ENCODE assay signal across 26 mouse cellular contexts in genomic region chr9:121414237-121414636, GRCm38 (mm10).
DNase-seq lines count a peak whose midpoint lies in the region; ATAC-seq and TF ChIP-seq lines count a peak whose summit lies in the region.
"Had no signal": no experiment of that assay in that cellular context is flagged by ENCODE, and none has a peak within 500 bp of the region (broad histone marks: within the 10 kb centered on the region; RNA-seq: fewer than 3 reads in every experiment).

No protein-coding gene starts in this region.

- ATAC-seq in intestine, embryonic 16.5 days: no peak
- no peak for ATAC-seq in intestine, embryonic 15.5 days
- ATAC-seq in intestine, postnatal 0 days: no peak
- no peak for ATAC-seq in stomach, embryonic 16.5 days (ENCODE audit: insufficient read depth, low FRiP score)
- ATAC-seq: liver, embryonic 12.5 days; liver, postnatal 0 days; Patski had no signal

- no peak overlapping the region for H3K9ac ChIP-seq in intestine, embryonic 16.5 days (ENCODE audit: low read depth, low read length)
- H3K9ac ChIP-seq in intestine, embryonic 15.5 days: no peak overlapping the region
- H3K9ac ChIP-seq in intestine, postnatal 0 days (ENCODE audit: low read depth, low read length): no peak overlapping the region
- H3K9ac ChIP-seq in stomach, embryonic 16.5 days (ENCODE audit: low read length): no peak overlapping the region
- H3K9ac ChIP-seq: heart, embryonic 12.5 days; hindbrain, embryonic 14.5 days; liver, embryonic 12.5 days; liver, postnatal 0 days; midbrain, embryonic 12.5 days had no signal

- no peaks in the 10 kb centered on the region for H3K9me3 ChIP-seq in intestine, embryonic 16.5 days (ENCODE audit: control insufficient read depth, low read length)
- H3K9me3 ChIP-seq in intestine, embryonic 15.5 days: no peaks in the 10 kb centered on the region
- no peaks in the 10 kb centered on the region for H3K9me3 ChIP-seq in intestine, postnatal 0 days (ENCODE audit: control insufficient read depth)
- H3K9me3 ChIP-seq in stomach, embryonic 16.5 days (replicated peaks; ENCODE audit: control insufficient read depth, low read length): no peaks in the 10 kb centered on the region
- H3K9me3 ChIP-seq: heart, embryonic 12.5 days; liver, embryonic 12.5 days; midbrain, embryonic 12.5 days had no signal

- H3K27ac ChIP-seq in intestine, embryonic 16.5 days (ENCODE audit: low read length): peak overlapping the region; percentile 48
- no peak overlapping the region for H3K27ac ChIP-seq in intestine, embryonic 15.5 days
- H3K27ac ChIP-seq in intestine, postnatal 0 days (ENCODE audit: low read depth, low read length): peak overlapping the region; percentile 60; the same call in 1 of the 2 replicates
- H3K27ac ChIP-seq in stomach, embryonic 16.5 days (ENCODE audit: low read length): peak overlapping the region; percentile 42
- H3K27ac ChIP-seq: heart, adult 2 months; hindbrain, embryonic 14.5 days; kidney, postnatal 0 days; liver, embryonic 12.5 days; midbrain, embryonic 12.5 days had no signal

- 66% methylated on average over 12 of the region's 12 CpGs for WGBS in intestine, embryonic 16.5 days
- WGBS in intestine, embryonic 15.5 days: 73% methylated on average over 12 of the region's 12 CpGs
- 52% methylated on average over 12 of the region's 12 CpGs for WGBS in intestine, postnatal 0 days
- 81% methylated on average over 12 of the region's 12 CpGs for WGBS in stomach, embryonic 16.5 days

- no peaks in the 10 kb centered on the region for H3K36me3 ChIP-seq in intestine, embryonic 16.5 days (ENCODE audit: control insufficient read depth, insufficient read depth, low read length)
- H3K36me3 ChIP-seq in intestine, embryonic 15.5 days: no peaks in the 10 kb centered on the region
- H3K36me3 ChIP-seq in intestine, postnatal 0 days (ENCODE audit: control insufficient read depth, insufficient read depth): no peaks in the 10 kb centered on the region
- peaks cover 3% of the 10 kb centered on the region; the same call in 1 of the 2 replicates for H3K36me3 ChIP-seq in stomach, embryonic 16.5 days (ENCODE audit: control insufficient read depth, insufficient read depth, low read length)

- no peaks in the 10 kb centered on the region for H3K27me3 ChIP-seq in intestine, embryonic 16.5 days (replicated peaks; ENCODE audit: control insufficient read depth, insufficient read depth, low read length)
- H3K27me3 ChIP-seq in intestine, embryonic 15.5 days (replicated peaks): no peaks in the 10 kb centered on the region
- H3K27me3 ChIP-seq in intestine, postnatal 0 days (replicated peaks; ENCODE audit: control insufficient read depth, insufficient read depth, low read length): no peaks in the 10 kb centered on the region
- no peaks in the 10 kb centered on the region for H3K27me3 ChIP-seq in stomach, embryonic 16.5 days (ENCODE audit: control insufficient read depth, insufficient read depth, low read length)
- H3K27me3 ChIP-seq: heart, embryonic 12.5 days; liver, embryonic 12.5 days; midbrain, embryonic 12.5 days; Patski had no signal

- peaks cover 19% of the 10 kb centered on the region for H3K4me1 ChIP-seq in intestine, embryonic 16.5 days (ENCODE audit: control insufficient read depth, insufficient read depth, low read length)
- peaks cover 5% of the 10 kb centered on the region; the same call in 1 of the 2 replicates for H3K4me1 ChIP-seq in intestine, embryonic 15.5 days (replicated peaks)
- peaks cover 6% of the 10 kb centered on the region for H3K4me1 ChIP-seq in intestine, postnatal 0 days (replicated peaks; ENCODE audit: control insufficient read depth, insufficient read depth, low read length)
- no peaks in the 10 kb centered on the region; the same call in 1 of the 2 replicates for H3K4me1 ChIP-seq in stomach, embryonic 16.5 days (ENCODE audit: control insufficient read depth, insufficient read depth, low read length)
- H3K4me1 ChIP-seq: midbrain, embryonic 12.5 days had no signal

- no peak overlapping the region for H3K4me3 ChIP-seq in intestine, embryonic 16.5 days (ENCODE audit: low read length)
- H3K4me3 ChIP-seq in intestine, embryonic 15.5 days (replicated peaks): no peak overlapping the region
- H3K4me3 ChIP-seq in intestine, postnatal 0 days (ENCODE audit: low read depth, low read length): no peak overlapping the region
- no peak overlapping the region for H3K4me3 ChIP-seq in stomach, embryonic 16.5 days (replicated peaks; ENCODE audit: low read length)
- H3K4me3 ChIP-seq: erythroblast, embryonic 14.5 days; heart, adult 2 months; heart, embryonic 12.5 days; liver, embryonic 12.5 days; midbrain, embryonic 12.5 days had no signal

- TF ChIP-seq CTCF in intestine, postnatal 0 days (IDR thresholded peaks at IDR 0.05; ENCODE audit: low read depth): no peak

- no peak overlapping the region for H3K4me2 ChIP-seq in intestine, embryonic 16.5 days (ENCODE audit: low read depth, low read length)
- H3K4me2 ChIP-seq in intestine, embryonic 15.5 days (replicated peaks): no peak overlapping the region
- H3K4me2 ChIP-seq in intestine, postnatal 0 days (replicated peaks; ENCODE audit: low read depth): no peak overlapping the region; the same call in 1 of the 2 replicates
- no peak overlapping the region for H3K4me2 ChIP-seq in stomach, embryonic 16.5 days (ENCODE audit: low read depth, low read length)
- H3K4me2 ChIP-seq: heart, embryonic 12.5 days; hindbrain, embryonic 14.5 days; liver, embryonic 12.5 days; midbrain, embryonic 12.5 days had no signal

- DNase-seq in right cerebral cortex, adult 18-20 months: peak; percentile 66
- DNase-seq in right cerebral cortex, postnatal 4 days: no peak
- no peak for DNase-seq in thymus, postnatal 10 days (ENCODE audit: low spot score in 2 of 2)
- DNase-seq: adrenal gland, postnatal 14 days; B cell, adult 2 months; cerebellum, adult 18-20 months; cerebellum, postnatal 10 days; heart, adult 2 months; kidney, adult 8-10 months; kidney, postnatal 4 days; left cerebral cortex, postnatal 4 days; liver, postnatal 0 days; lung, postnatal 36 days; thymus, adult 2 months; thymus, postnatal 4 days had no signal
